Mouse (Mus musculus) NIH3T3 (cell line): ENCODE measurements around the gene Hs2st1.
A peak's percentile ranks its signal among the peaks of the same experiment; 100 is the strongest.

Experiments used
- DNase-seq: peaks from one replicate; pipeline ENCODE4 v3.0.0-alpha.2; 2012; ENCODE audit warnings: low read depth

Hs2st1 gene

DNA sequence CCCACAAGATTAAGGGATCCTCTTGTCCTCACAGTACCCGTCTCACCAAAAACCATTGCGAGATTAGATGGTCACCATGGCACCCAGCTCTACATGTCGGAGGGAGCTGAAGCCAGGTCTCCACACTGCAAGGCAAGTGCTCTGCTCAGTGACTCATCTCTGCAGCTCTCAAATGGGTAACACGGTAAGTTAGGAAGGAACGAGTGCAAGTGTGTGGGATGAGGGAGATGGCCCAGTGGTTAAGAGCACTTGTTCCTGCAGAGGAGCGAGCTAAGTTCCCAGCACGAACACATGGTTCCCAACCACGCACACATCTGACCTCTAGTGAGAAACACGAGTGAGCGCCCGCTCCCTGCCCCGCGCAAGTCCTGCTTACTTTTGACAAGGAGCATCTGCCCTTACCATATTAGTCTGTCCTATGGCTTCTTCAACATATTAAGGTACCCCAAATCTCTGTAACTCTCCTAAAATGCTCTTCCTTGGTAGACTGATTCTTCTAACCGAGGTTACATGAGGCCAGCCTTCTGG is 132.0 kb downstream of the Hs2st1 start:
- DNase-seq = no peak

DNA sequence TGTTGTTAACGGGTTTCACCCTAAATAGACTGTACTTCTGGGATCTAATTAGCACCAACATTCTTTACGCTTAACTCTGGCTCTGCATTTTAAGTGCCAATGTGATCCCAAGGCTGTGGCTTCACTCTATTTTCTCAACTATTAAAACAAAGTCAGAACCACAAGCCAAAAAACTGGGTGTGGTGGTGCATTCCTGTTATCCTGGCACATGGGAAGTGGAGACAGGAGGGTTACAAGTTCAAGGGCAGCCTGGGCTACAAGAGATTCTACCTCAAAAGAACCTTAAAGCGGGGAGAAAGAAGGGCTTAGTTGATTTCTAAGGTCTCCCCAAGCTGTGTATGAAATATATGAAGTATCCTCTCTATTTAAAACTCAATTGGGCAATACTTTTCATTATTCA is 133.9 kb downstream of the Hs2st1 start:
- no peak for DNase-seq

DNA sequence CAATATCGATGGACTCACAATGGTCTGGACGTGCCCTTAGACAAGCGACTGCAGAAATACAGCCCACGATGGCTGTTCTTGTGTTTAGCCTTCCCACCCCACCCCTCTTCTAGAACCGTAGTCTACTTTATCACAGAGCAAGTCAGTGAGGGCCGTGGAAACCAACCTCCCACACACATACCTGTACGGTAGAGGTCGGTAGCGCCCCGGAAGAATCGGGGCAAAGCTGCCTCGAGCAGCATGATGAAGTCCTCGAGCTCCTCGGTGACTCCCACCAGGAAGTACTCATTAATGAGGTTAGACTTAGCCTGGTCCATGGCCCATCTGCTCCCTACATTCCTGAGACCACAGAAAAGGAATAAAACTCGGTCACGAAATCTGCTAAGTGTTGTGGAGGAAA is 134.7 kb downstream of the Hs2st1 start:
- no peak for DNase-seq

DNA sequence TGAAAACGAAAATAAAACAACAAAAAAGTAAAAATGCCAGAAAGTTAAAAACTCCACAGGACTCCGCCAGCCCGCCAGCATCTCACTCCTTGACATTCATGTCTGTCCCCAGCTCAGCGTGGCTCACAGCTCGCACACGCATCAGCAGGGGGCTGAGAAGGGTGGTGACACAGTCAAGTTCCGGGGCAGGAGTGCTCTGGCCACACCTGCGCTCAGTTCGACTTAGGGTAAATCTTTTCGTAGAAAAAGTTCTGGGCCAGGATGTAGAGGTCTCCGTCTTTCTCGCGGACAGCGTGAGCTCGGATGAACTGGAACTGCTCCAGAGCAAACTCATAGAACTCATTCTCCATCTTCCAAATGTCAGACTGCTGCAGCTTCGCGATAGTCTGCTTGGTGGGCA is 135.7 kb downstream of the Hs2st1 start:
- DNase-seq = no peak

DNA sequence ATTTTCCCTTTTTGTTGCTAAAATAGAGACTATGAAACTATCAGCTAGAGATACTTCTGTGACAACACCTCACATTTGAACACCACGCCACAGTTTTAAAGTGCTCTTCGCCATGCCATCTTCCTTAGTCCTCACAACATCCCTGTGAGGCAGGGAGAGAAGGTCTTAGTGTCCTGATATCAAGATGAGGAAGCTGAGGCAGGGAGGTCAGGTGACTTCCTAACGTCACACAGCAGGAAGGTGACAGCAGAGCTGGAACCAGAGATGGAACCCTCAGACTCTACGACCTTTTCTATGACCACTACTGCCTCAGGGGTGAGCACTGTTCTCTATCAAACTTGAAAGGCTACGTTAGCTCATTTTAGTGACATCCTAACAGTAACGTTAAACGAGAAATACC is 136.9 kb downstream of the Hs2st1 start:
- no peak for DNase-seq

DNA sequence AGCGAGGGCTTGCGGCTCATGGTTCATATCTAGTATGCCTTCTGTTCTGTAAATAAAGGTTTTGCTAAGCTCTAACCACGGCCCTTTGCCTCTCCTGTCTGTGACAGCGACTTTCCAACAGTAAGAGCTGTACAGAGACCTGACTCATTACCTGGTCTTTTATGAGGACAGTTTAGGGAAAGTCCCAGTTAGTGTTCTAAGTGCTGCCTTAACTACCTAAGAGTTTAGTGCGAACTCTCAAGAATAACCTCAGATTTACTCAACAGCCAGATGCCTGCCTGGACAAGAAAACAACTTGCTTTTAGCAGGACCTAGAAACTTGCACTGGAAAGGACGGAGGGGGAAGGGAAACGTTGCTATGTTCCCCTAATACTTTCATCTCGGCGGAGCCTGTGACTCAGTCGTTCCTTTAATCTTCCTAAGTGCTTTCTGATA is 137.8 kb downstream of the Hs2st1 start:
- DNase-seq = no peak

DNA sequence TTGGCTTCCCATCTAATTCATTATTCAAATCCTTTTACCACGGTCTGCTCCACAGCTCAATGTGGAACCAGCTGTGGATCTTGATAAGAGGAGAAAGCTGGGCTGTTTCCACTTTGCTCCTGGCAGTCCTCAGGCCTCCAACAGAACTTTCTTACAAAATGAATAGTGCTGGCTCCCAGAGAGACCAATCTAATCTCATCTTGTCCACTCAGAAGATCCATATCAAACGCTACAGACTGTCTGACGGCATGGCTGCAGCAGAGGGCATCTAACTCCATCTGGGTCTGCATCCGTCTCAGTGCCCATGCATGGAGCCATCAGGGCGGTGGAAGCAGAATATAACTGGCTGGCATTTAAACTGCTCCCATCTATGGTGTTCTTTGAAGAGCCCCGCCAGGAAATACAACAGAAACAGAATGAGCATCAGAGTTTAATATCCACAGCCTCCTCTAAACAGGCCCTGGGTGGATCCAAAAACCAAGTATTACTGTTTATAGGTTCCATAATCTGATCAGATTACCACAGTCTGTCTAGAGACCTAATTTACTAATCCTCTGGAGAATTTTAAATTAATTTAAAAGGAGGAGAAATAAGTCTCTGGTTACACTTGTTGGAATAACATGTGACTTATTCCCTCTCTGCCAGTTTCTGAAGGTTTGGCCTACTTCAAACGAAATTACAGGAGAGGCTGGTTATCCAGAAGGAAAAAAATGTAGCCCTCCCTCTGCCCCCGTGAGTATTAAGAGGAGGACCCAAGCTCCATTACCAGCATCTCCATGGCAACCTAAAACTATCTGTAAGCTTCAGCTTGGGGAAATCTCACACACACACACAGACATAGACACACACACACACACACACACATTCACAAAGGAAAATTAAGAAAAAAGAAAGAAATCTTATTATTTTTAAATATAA is 141.2 kb downstream of the Hs2st1 start:
- DNase-seq = no peak

DNA sequence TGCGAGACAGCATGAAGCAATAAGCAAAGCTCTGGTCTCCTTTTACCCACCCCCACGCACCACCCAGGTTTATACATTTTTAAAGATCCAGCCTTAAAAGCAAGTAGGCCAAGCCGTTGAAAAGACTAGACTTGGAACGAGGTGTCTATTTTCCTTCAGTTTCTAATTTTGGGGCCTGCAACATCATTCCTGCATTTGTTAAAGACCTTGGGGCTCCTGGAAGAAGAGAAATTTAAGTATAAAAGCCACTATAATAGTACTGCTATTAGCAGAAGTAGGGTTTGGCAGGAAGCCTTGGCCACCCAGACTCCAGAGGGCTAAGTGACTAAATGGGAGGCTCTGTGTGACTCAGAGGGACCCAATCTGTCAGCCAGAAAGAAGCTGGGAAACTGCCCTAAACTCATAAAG is 144.9 kb downstream of the Hs2st1 start:
- DNase-seq = peak; percentile 45

DNA sequence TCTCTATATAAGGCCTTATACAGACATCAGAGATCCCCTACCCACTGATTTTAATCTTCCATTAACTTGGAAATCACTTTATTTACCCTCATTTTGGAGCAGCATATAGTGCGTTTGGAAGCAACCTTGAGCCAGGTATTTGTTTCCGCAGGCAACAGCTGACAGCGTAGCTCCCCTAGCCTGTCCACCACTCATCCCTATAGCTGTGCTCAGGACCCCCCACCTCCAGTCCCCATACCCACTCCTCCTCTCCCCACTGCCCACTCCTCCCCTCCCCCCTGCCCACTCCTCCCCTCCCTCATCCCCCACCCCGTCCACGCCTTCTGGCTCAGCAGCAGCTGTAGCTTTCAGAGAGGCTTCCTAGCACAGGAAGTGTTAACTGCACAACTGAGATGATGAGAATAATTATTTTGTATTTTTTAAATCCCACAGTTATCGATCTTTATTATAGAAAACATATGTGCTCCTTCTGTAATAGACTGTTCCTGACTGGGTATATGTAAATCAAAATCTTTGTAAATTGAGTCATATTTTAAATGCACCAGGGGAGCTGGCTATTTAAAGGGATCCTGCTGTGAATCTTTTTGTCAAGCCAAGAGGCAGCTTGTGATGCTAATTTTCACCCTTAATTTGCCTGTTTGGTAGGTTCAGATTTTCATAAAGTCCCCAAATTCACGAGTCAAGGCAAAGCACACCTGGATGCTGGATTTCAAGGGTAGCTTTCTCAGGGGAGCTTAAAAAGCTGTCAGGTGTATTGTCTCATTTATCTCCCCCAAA is 148.4 kb downstream of the Hs2st1 start:
- no peak for DNase-seq

DNA sequence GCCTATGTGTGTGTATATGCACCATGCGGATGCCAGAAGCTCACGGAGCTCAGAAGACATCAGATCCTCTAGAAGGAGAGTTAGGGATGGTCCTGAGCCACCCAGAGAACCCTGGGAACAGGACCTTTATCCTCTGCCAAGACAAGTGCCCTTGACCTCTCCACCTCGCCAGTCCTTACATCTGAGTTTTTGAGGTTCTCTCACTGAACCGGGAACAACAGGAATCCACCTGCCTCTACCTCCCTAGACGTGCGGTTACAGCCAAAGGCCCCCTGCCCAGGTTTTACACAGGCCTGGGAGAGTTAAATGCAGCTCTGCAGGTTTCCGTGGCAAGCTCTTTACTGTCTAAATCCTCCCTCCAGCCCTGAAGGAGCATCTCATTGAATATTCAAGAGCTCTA is 156.2 kb downstream of the Hs2st1 start:
- DNase-seq = no peak

DNA sequence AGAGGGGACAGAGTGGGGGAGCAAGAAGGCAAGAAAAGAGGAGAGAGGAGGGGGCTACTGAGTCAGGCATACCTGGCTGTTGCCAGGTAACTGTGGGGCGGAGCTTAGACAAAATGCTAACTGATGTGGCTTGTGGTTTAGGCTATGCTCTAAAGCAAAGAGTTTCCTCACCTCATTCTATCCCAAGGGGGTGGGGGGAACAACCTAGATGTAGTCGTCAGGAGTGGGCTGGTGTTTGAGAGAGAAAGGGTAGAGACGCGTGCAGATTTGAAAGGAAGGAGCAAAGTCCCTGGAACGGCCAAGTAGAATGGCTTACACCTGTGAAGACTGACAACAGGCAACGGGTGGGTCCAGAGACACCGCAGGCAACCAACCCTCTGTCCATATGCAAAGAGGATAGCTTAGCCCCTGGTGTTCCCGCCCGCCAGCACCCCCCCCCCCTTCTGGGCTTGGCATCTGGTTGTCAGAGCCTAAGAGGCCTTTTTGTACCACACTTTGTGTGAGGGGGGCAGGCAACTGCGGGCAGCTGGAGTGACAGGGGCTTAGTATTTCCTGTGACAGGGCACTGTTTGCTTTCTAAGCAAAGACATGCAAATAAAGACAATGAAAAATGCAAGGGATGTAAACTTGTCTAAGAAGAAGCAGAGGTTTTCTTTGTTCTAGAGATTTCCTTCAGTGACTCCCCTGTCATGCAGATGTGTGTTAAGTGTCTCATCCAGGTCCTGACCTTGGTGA is 157.3 kb downstream of the Hs2st1 start:
- DNase-seq = no peak

DNA sequence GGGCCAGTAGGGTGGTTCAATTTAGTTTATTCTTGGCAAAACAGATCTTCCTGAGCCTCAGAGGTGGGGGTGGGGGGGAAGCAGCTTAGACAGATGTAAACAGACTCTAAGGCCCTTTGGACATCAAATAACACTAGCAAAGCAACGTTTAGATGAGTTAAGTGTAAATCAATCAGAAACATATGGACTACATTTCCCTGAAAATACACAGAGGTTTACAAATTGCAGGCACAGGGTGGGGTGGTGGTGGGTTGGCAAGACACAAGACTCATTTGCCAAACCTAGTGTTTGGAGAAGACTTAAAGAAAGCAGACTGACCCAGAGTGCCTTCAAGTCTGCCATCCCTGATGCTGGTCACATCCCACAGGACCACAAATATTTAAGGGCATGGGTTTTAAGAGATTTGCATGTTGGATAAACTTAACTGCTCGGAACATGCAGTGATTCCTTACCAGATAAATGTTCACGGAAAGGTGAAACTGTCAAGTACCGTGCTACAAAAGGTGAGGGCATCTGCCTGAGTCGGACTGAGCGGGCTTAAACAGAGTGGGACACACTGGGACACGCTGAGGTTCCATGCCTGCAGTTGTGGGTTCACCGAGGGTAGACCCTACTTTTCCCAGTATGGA is 158.2 kb downstream of the Hs2st1 start:
- DNase-seq = peak; percentile 52

DNA sequence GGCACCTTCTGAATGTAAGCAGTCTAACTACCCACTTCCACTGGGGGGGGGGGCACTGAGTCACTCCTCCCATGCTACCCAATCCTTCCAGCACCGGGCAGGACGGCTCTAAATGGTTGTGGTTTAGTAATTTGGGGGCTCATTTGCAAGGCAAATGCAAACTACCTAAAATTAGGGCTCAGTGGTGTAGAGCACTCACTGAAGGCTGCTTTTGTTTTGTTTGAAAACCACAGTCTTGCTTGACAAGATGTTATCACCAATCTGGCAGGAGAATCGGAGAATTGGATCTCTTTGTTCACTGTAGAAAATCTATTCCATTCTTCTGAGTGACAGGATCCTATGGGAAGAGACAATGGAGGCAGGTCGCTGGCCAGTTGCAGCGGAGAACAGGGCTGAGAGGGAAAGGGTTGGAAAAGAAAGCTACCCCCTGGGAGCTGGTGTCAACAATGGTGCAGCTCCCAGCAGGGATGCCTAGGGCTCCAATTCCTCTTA is 158.9 kb downstream of the Hs2st1 start:
- DNase-seq = peak; percentile 15

DNA sequence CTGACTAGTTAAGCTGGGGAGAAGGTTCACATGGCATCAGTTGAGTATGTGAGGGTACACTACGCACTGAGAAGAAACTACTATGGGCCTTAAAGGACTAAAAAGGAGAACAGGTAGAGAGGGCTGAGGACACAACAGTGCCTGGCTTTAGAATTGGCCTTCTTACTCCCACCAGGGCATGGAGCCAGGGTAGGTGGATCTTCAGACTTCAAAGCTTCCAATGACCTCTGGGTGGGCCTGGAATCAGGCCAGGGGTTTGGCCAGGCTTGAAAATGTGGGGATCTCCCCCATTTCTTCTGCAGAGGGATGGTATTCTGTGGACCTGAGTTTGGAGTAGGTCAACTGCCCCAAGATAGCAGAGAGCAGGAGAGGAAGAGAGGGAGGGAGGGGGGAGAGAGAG is 161.0 kb downstream of the Hs2st1 start:
- no peak for DNase-seq

DNA sequence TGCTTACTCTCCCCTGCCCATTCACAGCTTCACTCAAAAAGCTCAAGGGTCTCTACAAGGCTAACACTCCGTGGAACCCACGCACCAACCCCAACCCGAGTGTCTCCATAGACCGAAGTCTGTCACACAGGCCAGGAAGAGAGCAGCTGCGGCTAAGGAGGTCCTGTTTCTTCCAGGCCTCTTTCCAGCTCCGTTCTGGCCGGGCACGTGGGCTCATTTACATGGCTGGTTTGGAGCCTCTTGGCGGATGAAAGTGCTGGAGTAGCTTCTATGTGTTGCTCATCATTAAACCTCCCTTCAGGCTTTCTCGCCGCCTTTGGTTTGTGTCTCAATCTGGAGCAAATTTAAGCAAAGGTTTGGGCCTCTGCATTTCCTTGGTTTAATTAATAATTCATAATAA is 164.7 kb downstream of the Hs2st1 start:
- peak; percentile 14 for DNase-seq

DNA sequence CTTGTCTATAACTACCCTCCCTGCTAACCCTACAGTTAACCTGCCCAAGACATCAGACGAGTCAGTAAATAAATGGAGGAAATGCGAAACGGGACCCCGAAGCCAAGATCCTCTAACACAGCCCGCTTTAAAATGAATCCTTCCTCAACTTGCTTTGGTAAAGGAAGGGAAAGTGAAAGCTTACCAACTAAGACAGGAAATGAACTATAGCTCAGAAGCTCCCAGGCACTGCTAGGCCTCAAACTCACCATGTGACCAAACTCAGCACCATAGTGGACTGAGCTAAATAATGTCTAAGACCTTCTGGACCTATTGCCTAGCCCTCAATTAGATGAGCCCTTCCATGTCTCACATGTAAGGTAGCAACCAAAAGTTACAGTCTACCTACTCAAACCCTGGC is 168.7 kb downstream of the Hs2st1 start:
- no peak for DNase-seq

DNA sequence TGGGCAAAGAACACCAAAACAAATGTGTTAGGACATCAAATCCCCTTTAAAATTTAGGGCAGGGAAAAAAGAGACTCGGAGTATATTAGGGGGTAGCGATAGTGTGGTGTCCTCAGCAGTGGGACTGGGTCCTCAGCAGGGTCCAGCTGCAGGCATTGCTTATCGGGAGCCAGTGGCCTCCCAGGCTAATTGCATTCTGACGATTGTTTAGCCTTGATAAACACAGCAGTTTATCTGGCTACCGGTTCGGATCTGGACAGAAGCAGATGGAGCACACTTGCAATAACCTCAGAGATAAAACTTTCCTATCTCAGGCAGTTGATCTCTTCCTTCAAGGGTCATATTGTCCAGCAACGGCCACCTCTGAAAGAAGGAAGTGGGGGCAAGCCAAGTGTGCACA is 169.1 kb downstream of the Hs2st1 start:
- DNase-seq = no peak

DNA sequence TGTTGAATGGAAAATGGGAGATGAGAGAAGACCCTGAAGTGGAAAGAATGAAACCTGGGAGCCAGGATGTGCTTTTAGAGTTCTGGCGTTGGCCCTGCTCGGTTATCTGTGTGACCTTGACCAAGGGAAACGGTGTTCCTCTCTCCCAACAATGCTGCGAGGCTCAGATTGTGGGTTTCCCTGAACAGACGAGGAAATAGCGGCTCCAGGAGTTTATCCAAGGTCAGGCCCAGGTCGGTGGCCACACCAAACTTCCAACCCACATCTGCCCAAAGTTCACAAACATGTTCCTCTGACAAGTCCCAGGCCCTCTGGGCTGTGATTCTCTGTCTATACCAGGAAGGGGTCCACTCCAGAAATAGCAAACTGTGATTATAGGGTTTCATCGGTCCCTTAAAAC is 169.6 kb downstream of the Hs2st1 start:
- DNase-seq = no peak

DNA sequence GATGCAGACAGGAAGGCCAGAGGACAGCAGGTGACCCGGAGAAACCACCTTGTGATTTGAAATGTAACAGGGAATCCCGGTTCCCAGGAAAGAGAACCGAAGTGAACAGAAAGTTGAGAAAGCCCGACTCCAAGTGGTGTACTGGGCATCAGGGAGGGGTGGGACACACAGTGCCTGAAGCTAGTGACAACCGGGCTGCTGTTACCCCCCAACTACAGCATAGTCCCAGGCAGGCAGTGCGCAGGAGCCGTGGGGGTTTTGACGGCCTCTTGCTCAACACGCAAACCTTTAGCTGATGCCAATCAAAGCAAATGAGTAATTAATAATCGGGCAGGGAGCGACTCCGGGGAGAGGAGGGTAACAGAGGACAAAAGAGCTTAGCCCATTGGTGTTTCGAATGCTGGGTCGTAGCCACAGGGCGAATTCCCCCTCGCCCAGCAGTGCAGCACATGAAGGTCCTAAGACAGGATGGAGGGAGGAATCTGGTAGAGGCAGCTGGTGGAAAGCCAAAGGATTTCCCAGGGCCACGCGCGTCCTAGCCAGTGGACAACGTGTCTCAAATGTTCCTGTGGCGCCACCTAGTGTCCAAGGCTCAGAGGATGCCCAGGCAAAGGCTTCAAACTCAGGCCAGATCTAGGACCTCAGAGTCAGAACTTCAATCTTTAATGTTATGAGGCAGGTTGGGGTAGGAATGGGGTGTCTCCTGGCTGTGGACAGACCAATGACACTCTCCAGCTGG is 170.5 kb downstream of the Hs2st1 start:
- DNase-seq = peak; percentile 86

DNA sequence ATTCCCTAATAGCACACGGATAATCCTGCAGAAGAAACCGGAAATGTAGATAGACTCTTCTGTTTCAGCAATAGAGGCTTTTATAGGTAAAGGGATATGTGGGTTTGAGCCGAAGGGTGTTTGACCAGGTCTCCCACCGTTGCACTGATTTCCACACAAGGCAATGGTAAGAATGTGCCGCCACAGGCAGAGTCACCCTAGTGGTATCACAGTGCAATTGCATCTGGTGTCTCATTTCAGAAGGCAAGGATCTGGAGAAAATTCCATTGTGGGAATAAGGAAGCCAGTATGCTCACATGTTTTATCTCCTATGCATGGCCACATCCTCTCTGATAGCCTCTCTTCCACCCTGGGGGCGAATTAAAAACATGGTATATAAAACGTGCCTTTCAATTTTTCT is 171.8 kb downstream of the Hs2st1 start:
- DNase-seq = no peak

DNA sequence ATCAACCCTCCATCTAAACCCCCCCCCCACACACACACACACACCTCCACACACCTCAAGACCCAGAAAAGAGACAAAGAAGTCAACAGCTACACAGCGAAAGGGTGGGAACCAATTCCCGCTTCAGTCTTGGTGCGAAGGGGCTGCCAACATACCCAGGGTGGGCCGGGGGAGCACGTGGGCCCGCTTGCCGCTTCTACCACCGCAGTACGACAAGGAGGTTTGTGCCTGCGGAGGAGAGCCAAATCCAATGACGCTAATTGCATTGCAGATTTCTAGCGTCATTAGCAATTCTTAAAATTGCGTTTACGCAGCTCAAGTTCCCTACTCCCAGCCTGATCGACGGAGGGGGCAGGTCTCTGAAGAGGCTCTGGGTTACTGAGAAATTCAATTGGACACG is 173.5 kb downstream of the Hs2st1 start:
- no peak for DNase-seq
